Mouse (Mus musculus) hindbrain, embryonic 13.5 days (tissue): ENCODE data around the gene Mrps23. TPM values are rescaled to one million over a fixed set of nuclear protein-coding genes. Genes with fewer than 3 reads are reported as not detected.
A peak's percentile ranks its signal among the peaks of the same experiment; 100 is the strongest.

Experiments used
- ATAC-seq: fragments of 200-750 bp; cut with Nextera tagmentation; 2 replicates; pipeline ENCODE4 v1.8.0; 2017; ENCODE audit warnings: moderate TSS enrichment; ENCODE audit not compliant: low FRiP score
- H3K27ac ChIP-seq: fragments of 300-500 bp; sonication (generic); 2 replicates; pipeline ENCODE4 v1.5.1; 2015; ENCODE audit warnings: inconsistent platforms, mild to moderate bottlenecking, moderate library complexity
- H3K27me3 ChIP-seq: fragments of 300-500 bp; sonication (generic); 2 replicates; pipeline ENCODE4 v1.6.1; 2015; ENCODE audit warnings: mild to moderate bottlenecking, inconsistent platforms
- H3K36me3 ChIP-seq: fragments of 300-500 bp; sonication (generic); 2 replicates; pipeline ENCODE4 v1.6.1; 2015; ENCODE audit warnings: mild to moderate bottlenecking, inconsistent platforms
- H3K4me1 ChIP-seq: fragments of 300-500 bp; sonication (generic); replicated peaks from 2 replicates; pipeline ENCODE4 v1.6.1; 2015; ENCODE audit warnings: inconsistent platforms
- H3K4me2 ChIP-seq: fragments of 300-500 bp; sonication (generic); 2 replicates; pipeline ENCODE4 v1.6.1; 2015; ENCODE audit warnings: inconsistent platforms, mild to moderate bottlenecking, moderate library complexity
- H3K4me3 ChIP-seq: fragments of 300-500 bp; sonication (generic); 2 replicates; pipeline ENCODE4 v1.5.1; 2015; ENCODE audit warnings: mild to moderate bottlenecking, inconsistent platforms
- H3K9ac ChIP-seq: fragments of 300-500 bp; sonication (generic); 2 replicates; pipeline ENCODE4 v1.6.1; 2015; ENCODE audit warnings: mild to moderate bottlenecking, inconsistent platforms
- H3K9me3 ChIP-seq: fragments of 300-500 bp; sonication (generic); 2 replicates; pipeline ENCODE4 v1.6.1; 2016; ENCODE audit warnings: inconsistent platforms
- WGBS: fragments of 180-500 bp; shearing (Covaris S2); methylation state at CpG from one replicate; pipeline ENCODE4 v1.1.7; 2015; 5-methylcytosine and 5-hydroxymethylcytosine counted together
- polyA plus RNA-seq: library from polyadenylated mRNA; unstranded; fragments of >200 nt; fragmentation: Nextera tagmentation; extraction: Ambion mirVana; gene quantifications from 2 replicates; pipeline ENCODE4 v1.2.1, GENCODE M21; 2015

Gene Mrps23
- 71.1 TPM in 2 replicates for polyA plus RNA-seq

- under 1% methylated on average over 51 of the region's 51 CpGs for WGBS
Measured at GRCm38 (mm10) chr11:88203712-88204532, at the start of gene Mrps23. TSS of gene Mrps23 (plus strand) at chr11:88204388.

GRCm38 (mm10) chr11:88154500-88154899 lies 49.7 kb upstream of the Mrps23 start:
- Histone ChIP-seq H3K36me3 (no peaks in the 10 kb centered on the region), H3K27me3 (no peaks in the 10 kb centered on the region), H3K4me3 (no peak overlapping the region), H3K4me2 (no peak overlapping the region), H3K9me3 (no peaks in the 10 kb centered on the region), H3K27ac (peak overlapping the region; percentile 62), H3K4me1 (peaks cover 65% of the 10 kb centered on the region), H3K9ac (no peak overlapping the region)
- WGBS = 59% methylated on average over 8 of the region's 8 CpGs
- ATAC-seq = no peak

More at GRCm38 (mm10) chr11:88203712-88204532, at the start of gene Mrps23:
- peak; percentile 92 for ATAC-seq
- Histone ChIP-seq H3K4me3 (peak within 1 kb of the TSS; percentile 89), H3K4me1 (peaks cover 42% of the 10 kb centered on the region), H3K27me3 (0 out of 2 replicates have a peak, but pooled peaks cover 3% of the 10 kb centered on the region), H3K4me2 (peak within 1 kb of the TSS; percentile 96), H3K36me3 (peaks cover 14% of the 10 kb centered on the region), H3K9ac (peak within 1 kb of the TSS; percentile 95), H3K27ac (peak within 1 kb of the TSS; percentile 86), H3K9me3 (no peaks in the 10 kb centered on the region)

- no peaks in the 10 kb centered on the region for H3K9me3 ChIP-seq
- H3K9ac ChIP-seq = peak overlapping the region; percentile 51
- H3K36me3 ChIP-seq = no peaks in the 10 kb centered on the region
- ATAC-seq = no peak
- WGBS = 47% methylated on average over 3 of the region's 3 CpGs
- H3K4me2 ChIP-seq = no peak overlapping the region
- peak overlapping the region; percentile 49 for H3K27ac ChIP-seq
- no peaks in the 10 kb centered on the region for H3K27me3 ChIP-seq
- H3K4me1 ChIP-seq = peaks cover 75% of the 10 kb centered on the region
- H3K4me3 ChIP-seq = no peak overlapping the region
Measured at GRCm38 (mm10) chr11:88155451-88155850, 48.7 kb upstream of the Mrps23 start.

- Histone ChIP-seq H3K4me2 (no peak overlapping the region), H3K4me1 (peaks cover 80% of the 10 kb centered on the region), H3K9me3 (no peaks in the 10 kb centered on the region), H3K27ac (peak overlapping the region; percentile 49), H3K9ac (peak overlapping the region; percentile 51), H3K27me3 (no peaks in the 10 kb centered on the region), H3K4me3 (no peak overlapping the region), H3K36me3 (no peaks in the 10 kb centered on the region)
- 64% methylated on average over 8 of the region's 8 CpGs for WGBS
- ATAC-seq = no peak
Measured at GRCm38 (mm10) chr11:88155998-88156397, 48.2 kb upstream of the Mrps23 start.

GRCm38 (mm10) chr11:88156403-88156802 lies 47.8 kb upstream of the Mrps23 start:
- H3K27me3 ChIP-seq = no peaks in the 10 kb centered on the region
- H3K27ac ChIP-seq = peak overlapping the region; percentile 35; the same call in 1 of the 2 replicates
- no peaks in the 10 kb centered on the region for H3K9me3 ChIP-seq
- no peak overlapping the region for H3K4me3 ChIP-seq
- WGBS = 39% methylated on average over 2 of the region's 2 CpGs
- ATAC-seq = no peak
- no peaks in the 10 kb centered on the region for H3K36me3 ChIP-seq
- H3K9ac ChIP-seq = peak overlapping the region; percentile 49; the same call in 1 of the 2 replicates
- H3K4me1 ChIP-seq = peaks cover 79% of the 10 kb centered on the region
- no peak overlapping the region for H3K4me2 ChIP-seq

GRCm38 (mm10) chr11:88158842-88159246 lies 45.3 kb upstream of the Mrps23 start:
- Histone ChIP-seq H3K4me1 (peaks cover 71% of the 10 kb centered on the region), H3K4me3 (no peak overlapping the region), H3K4me2 (no peak overlapping the region), H3K27ac (peak overlapping the region; percentile 94), H3K36me3 (no peaks in the 10 kb centered on the region), H3K27me3 (no peaks in the 10 kb centered on the region), H3K9me3 (no peaks in the 10 kb centered on the region), H3K9ac (no peak overlapping the region)
- WGBS = 70% methylated on average over 5 of the region's 5 CpGs
- ATAC-seq = no peak

- Histone ChIP-seq H3K9ac (peak overlapping the region; percentile 13; the same call in 1 of the 2 replicates), H3K4me1 (peaks cover 68% of the 10 kb centered on the region), H3K27me3 (no peaks in the 10 kb centered on the region), H3K9me3 (no peaks in the 10 kb centered on the region), H3K4me2 (no peak overlapping the region), H3K4me3 (no peak overlapping the region), H3K27ac (peak overlapping the region; percentile 94; the same call in 1 of the 2 replicates), H3K36me3 (no peaks in the 10 kb centered on the region)
- ATAC-seq = no peak
- 67% methylated on average over 11 of the region's 11 CpGs for WGBS
Measured at GRCm38 (mm10) chr11:88159389-88159788, 44.8 kb upstream of the Mrps23 start.

GRCm38 (mm10) chr11:88160316-88160715 lies 43.9 kb upstream of the Mrps23 start:
- H3K4me2 ChIP-seq = peak overlapping the region; percentile 71
- no peak for ATAC-seq
- peak overlapping the region; percentile 94 for H3K27ac ChIP-seq
- 44% methylated on average over 5 of the region's 5 CpGs for WGBS
- no peaks in the 10 kb centered on the region for H3K27me3 ChIP-seq
- peaks cover 71% of the 10 kb centered on the region for H3K4me1 ChIP-seq
- H3K4me3 ChIP-seq = no peak overlapping the region
- no peaks in the 10 kb centered on the region for H3K36me3 ChIP-seq
- H3K9ac ChIP-seq = peak overlapping the region; percentile 19; the same call in 1 of the 2 replicates
- no peaks in the 10 kb centered on the region for H3K9me3 ChIP-seq

GRCm38 (mm10) chr11:88161051-88161581 lies 43.1 kb upstream of the Mrps23 start:
- peaks cover 71% of the 10 kb centered on the region for H3K4me1 ChIP-seq
- H3K27ac ChIP-seq = peak overlapping the region; percentile 94
- no peaks in the 10 kb centered on the region for H3K9me3 ChIP-seq
- H3K27me3 ChIP-seq = no peaks in the 10 kb centered on the region
- peak overlapping the region; percentile 40 for H3K4me3 ChIP-seq
- no peaks in the 10 kb centered on the region for H3K36me3 ChIP-seq
- peak overlapping the region; percentile 77 for H3K9ac ChIP-seq
- ATAC-seq = peak; percentile 65; the same call in 1 of the 2 replicates
- H3K4me2 ChIP-seq = peak overlapping the region; percentile 71
- under 1% methylated on average over 26 of the region's 33 CpGs for WGBS

GRCm38 (mm10) chr11:88161651-88162362 lies 42.4 kb upstream of the Mrps23 start:
- Histone ChIP-seq H3K27me3 (no peaks in the 10 kb centered on the region), H3K9me3 (no peaks in the 10 kb centered on the region), H3K4me3 (peak overlapping the region; percentile 40), H3K9ac (peak overlapping the region; percentile 71), H3K4me2 (peak overlapping the region; percentile 71), H3K27ac (peak overlapping the region; percentile 94), H3K4me1 (peaks cover 69% of the 10 kb centered on the region), H3K36me3 (no peaks in the 10 kb centered on the region)
- WGBS = under 1% methylated on average over 13 of the region's 15 CpGs
- peak; percentile 59 for ATAC-seq

- no peaks in the 10 kb centered on the region for H3K36me3 ChIP-seq
- H3K4me3 ChIP-seq = no peak overlapping the region
- H3K4me1 ChIP-seq = peaks cover 66% of the 10 kb centered on the region
- no peak overlapping the region for H3K9ac ChIP-seq
- no peaks in the 10 kb centered on the region for H3K27me3 ChIP-seq
- no peak overlapping the region; the same call in 1 of the 2 replicates for H3K27ac ChIP-seq
- no peak for ATAC-seq
- no peaks in the 10 kb centered on the region for H3K9me3 ChIP-seq
- H3K4me2 ChIP-seq = no peak overlapping the region
- 48% methylated on average over 4 of the region's 4 CpGs for WGBS
Measured at GRCm38 (mm10) chr11:88162740-88163139, 41.4 kb upstream of the Mrps23 start.

- Histone ChIP-seq H3K4me2 (no peak overlapping the region), H3K27me3 (peaks cover 5% of the 10 kb centered on the region; the same call in 1 of the 2 replicates), H3K9ac (0 out of 2 replicates have a peak overlapping the region, but pooled peaks have one; percentile 24), H3K36me3 (no peaks in the 10 kb centered on the region), H3K27ac (peak overlapping the region; percentile 44), H3K4me3 (no peak overlapping the region), H3K4me1 (peaks cover 64% of the 10 kb centered on the region), H3K9me3 (no peaks in the 10 kb centered on the region)
- 83% methylated on average over 7 of the region's 7 CpGs for WGBS
- no peak for ATAC-seq
Measured at GRCm38 (mm10) chr11:88164213-88164723, 39.9 kb upstream of the Mrps23 start.
